Mouse (Mus musculus) CH12.LX (cell line): ENCODE data around the gene Calm4. TPM values are rescaled to one million over a fixed set of nuclear protein-coding genes. Genes with fewer than 3 reads are reported as not detected.

Experiments used
- DNase-seq: peaks from one replicate; pipeline ENCODE4 v3.0.0-alpha.2; 2013; ENCODE audit errors: extremely low read depth
- H3K27ac ChIP-seq: 2 replicates; pipeline ENCODE4 v1.5.1; 2012; ENCODE audit warnings: low read depth, mild to moderate bottlenecking, control low read depth, moderate library complexity; ENCODE audit not compliant: insufficient read depth
- H3K27me3 ChIP-seq: replicated peaks from 2 replicates; pipeline ENCODE3; 2012; ENCODE audit warnings: inconsistent platforms
- H3K36me3 ChIP-seq, 2 experiments: replicated peaks in 1 of 2; 2 replicates each; pipeline versions ENCODE3 to v1.6.1; 2012; ENCODE audit warnings: inconsistent platforms in 1 of 2, low read length in 1 of 2, mild to moderate bottlenecking in 1 of 2, mixed read lengths in 1 of 2, moderate library complexity in 1 of 2; ENCODE audit not compliant: control insufficient read depth in 1 of 2, insufficient read depth in 1 of 2
- H3K4me1 ChIP-seq, 2 experiments: 2 replicates each; pipeline ENCODE4 v1.6.1; 2012; ENCODE audit warnings: inconsistent platforms in 1 of 2, moderate library complexity in 1 of 2; ENCODE audit not compliant: insufficient read depth in 2 of 2, control insufficient read depth in 1 of 2
- H3K4me2 ChIP-seq: 2 replicates; pipeline ENCODE4 v1.6.1; 2012; ENCODE audit warnings: low read depth, mild to moderate bottlenecking, control low read depth; ENCODE audit not compliant: poor library complexity, insufficient read depth, severe bottlenecking
- H3K4me3 ChIP-seq, 3 experiments: fragments of 150-350 bp in 1 of 3; sonication (generic) in 1 of 3; replicated peaks in 1 of 3; 2 replicates each; pipeline versions ENCODE3 to v1.5.1; 2011 to 2012; ENCODE audit warnings: low read depth in 2 of 3, low read length in 2 of 3, mild to moderate bottlenecking in 2 of 3, moderate library complexity in 2 of 3, control low read depth in 1 of 3, improper control_type of control experiment in 1 of 3, inconsistent platforms in 1 of 3, mixed read lengths in 1 of 3; ENCODE audit not compliant: poor library complexity in 1 of 3
- H3K79me2 ChIP-seq: replicated peaks from 2 replicates; pipeline ENCODE4 v1.6.1; 2012; ENCODE audit warnings: mild to moderate bottlenecking, moderate library complexity; ENCODE audit not compliant: control insufficient read depth, poor library complexity, insufficient read depth, severe bottlenecking; ENCODE audit errors: extremely low read depth
- H3K9ac ChIP-seq: 2 replicates; pipeline ENCODE4 v1.6.1; 2012; ENCODE audit warnings: low read depth, mild to moderate bottlenecking, control low read depth, moderate library complexity; ENCODE audit not compliant: insufficient read depth
- H3K9me3 ChIP-seq: replicated peaks from 2 replicates; pipeline ENCODE3; 2012; ENCODE audit warnings: low read length, inconsistent platforms, mixed read lengths
- CHD1 ChIP-seq: IDR thresholded peaks from 2 replicates; pipeline ENCODE4 v1.6.1; 2012; ENCODE audit warnings: low read depth, low read length, improper control_type of control experiment, inconsistent platforms
- CHD2 ChIP-seq: IDR thresholded peaks from 2 replicates; pipeline ENCODE4 v1.6.1; 2011; ENCODE audit warnings: low read length, improper control_type of control experiment
- CTCF ChIP-seq, 2 experiments: IDR thresholded peaks in 1 of 2; conservative IDR thresholded peaks in 1 of 2; 2 replicates each; pipeline ENCODE4 v1.5.1; 2011 to 2012; ENCODE audit warnings: low read depth in 2 of 2, low read length in 2 of 2, improper control_type of control experiment in 1 of 2, inconsistent platforms in 1 of 2, mild to moderate bottlenecking in 1 of 2, moderate library complexity in 1 of 2
- E2F4 ChIP-seq: IDR thresholded peaks from 2 replicates; pipeline ENCODE4 v1.6.1; 2011; ENCODE audit warnings: low read depth, low read length, improper control_type of control experiment; ENCODE audit not compliant: insufficient replicate concordance
- ELF1 ChIP-seq: IDR thresholded peaks from 2 replicates; pipeline ENCODE4 v1.6.1; 2014; ENCODE audit warnings: low read depth, mild to moderate bottlenecking, inconsistent platforms, low read length, improper control_type of control experiment
- EP300 ChIP-seq: IDR thresholded peaks from 2 replicates; pipeline ENCODE4 v1.6.1; 2011; ENCODE audit warnings: low read length, improper control_type of control experiment
- ETS1 ChIP-seq: conservative IDR thresholded peaks from 2 replicates; pipeline ENCODE4 v1.6.1; 2012; ENCODE audit warnings: low read depth, mild to moderate bottlenecking, inconsistent platforms, low read length, improper control_type of control experiment, moderate library complexity
- GABPA ChIP-seq: IDR thresholded peaks from 2 replicates; pipeline ENCODE4 v1.6.1; 2012; ENCODE audit warnings: low read depth, low read length, improper control_type of control experiment, inconsistent platforms; ENCODE audit not compliant: insufficient replicate concordance
- HCFC1 ChIP-seq: IDR thresholded peaks from 2 replicates; pipeline ENCODE4 v1.6.1; 2012; ENCODE audit warnings: low read depth, mild to moderate bottlenecking, inconsistent platforms, low read length, improper control_type of control experiment
- JUN ChIP-seq: IDR thresholded peaks from 2 replicates; pipeline ENCODE4 v1.6.1; 2011; ENCODE audit warnings: low read depth, mild to moderate bottlenecking, low read length, improper control_type of control experiment, moderate library complexity; ENCODE audit not compliant: insufficient read depth
- JUND ChIP-seq: conservative IDR thresholded peaks from 2 replicates; pipeline ENCODE4 v1.6.1; 2011; ENCODE audit warnings: low read depth, low read length, improper control_type of control experiment
- KAT2A ChIP-seq: IDR thresholded peaks from 2 replicates; pipeline ENCODE4 v1.6.1; 2012; ENCODE audit warnings: low read length, improper control_type of control experiment, inconsistent platforms; ENCODE audit not compliant: insufficient replicate concordance
- MAFK ChIP-seq: IDR thresholded peaks from 2 replicates; pipeline ENCODE4 v1.6.1; 2011; ENCODE audit warnings: low read length, improper control_type of control experiment; ENCODE audit not compliant: insufficient replicate concordance
- MAX ChIP-seq: IDR thresholded peaks from 2 replicates; pipeline ENCODE4 v1.6.1; 2011; ENCODE audit warnings: low read length, improper control_type of control experiment
- MAZ ChIP-seq: IDR thresholded peaks from 2 replicates; pipeline ENCODE4 v1.6.1; 2012; ENCODE audit warnings: low read depth, mild to moderate bottlenecking, inconsistent platforms, low read length, improper control_type of control experiment, moderate library complexity
- MEF2A ChIP-seq: IDR thresholded peaks from 2 replicates; pipeline ENCODE4 v1.6.1; 2014; ENCODE audit warnings: low read depth, mild to moderate bottlenecking, inconsistent platforms, low read length, improper control_type of control experiment, borderline replicate concordance
- MXI1 ChIP-seq: IDR thresholded peaks from 2 replicates; pipeline ENCODE4 v1.6.1; 2011; ENCODE audit warnings: mild to moderate bottlenecking, low read depth, low read length, improper control_type of control experiment
- NELFE ChIP-seq: IDR thresholded peaks from 2 replicates; pipeline ENCODE4 v1.6.1; 2011; ENCODE audit warnings: low read depth, low read length, improper control_type of control experiment
- NRF1 ChIP-seq: IDR thresholded peaks from 2 replicates; pipeline ENCODE4 v1.6.1; 2014; ENCODE audit warnings: low read depth, mild to moderate bottlenecking, inconsistent platforms, low read length, improper control_type of control experiment, moderate library complexity
- PAX5 ChIP-seq: IDR thresholded peaks from 2 replicates; pipeline ENCODE4 v1.6.1; 2012; ENCODE audit warnings: low read length, inconsistent platforms, mixed read lengths
- POLR2A ChIP-seq: IDR thresholded peaks from 2 replicates; pipeline ENCODE4 v1.6.1; 2011; ENCODE audit warnings: low read depth, mild to moderate bottlenecking, improper control_type of control experiment, low read length
- POLR2AphosphoS2 ChIP-seq: IDR thresholded peaks from 2 replicates; pipeline ENCODE4 v1.6.1; 2011; ENCODE audit warnings: low read depth, low read length, improper control_type of control experiment
- RAD21 ChIP-seq: IDR thresholded peaks from 2 replicates; pipeline ENCODE4 v1.6.1; 2011; ENCODE audit warnings: low read depth, mild to moderate bottlenecking, low read length, improper control_type of control experiment, moderate library complexity
- SIN3A ChIP-seq: IDR thresholded peaks from 2 replicates; pipeline ENCODE4 v1.6.1; 2012; ENCODE audit warnings: low read length, improper control_type of control experiment, inconsistent platforms
- TBP ChIP-seq: conservative IDR thresholded peaks from 2 replicates; pipeline ENCODE4 v1.6.1; 2011; ENCODE audit warnings: low read depth, low read length, improper control_type of control experiment
- TCF12 ChIP-seq: IDR thresholded peaks from 2 replicates; pipeline ENCODE4 v1.6.1; 2014; ENCODE audit warnings: low read depth, mild to moderate bottlenecking, inconsistent platforms, low read length, improper control_type of control experiment
- UBTF ChIP-seq: IDR thresholded peaks from 2 replicates; pipeline ENCODE4 v1.6.1; 2012; ENCODE audit warnings: low read depth, mild to moderate bottlenecking, inconsistent platforms, low read length, improper control_type of control experiment, moderate library complexity
- USF2 ChIP-seq: conservative IDR thresholded peaks from 2 replicates; pipeline ENCODE4 v1.6.1; 2011; ENCODE audit warnings: low read depth, low read length, improper control_type of control experiment
- ZC3H11A ChIP-seq: IDR thresholded peaks from 2 replicates; pipeline ENCODE4 v1.6.1; 2012; ENCODE audit warnings: low read depth, mild to moderate bottlenecking, inconsistent platforms, low read length, improper control_type of control experiment
- ZMIZ1 ChIP-seq: IDR thresholded peaks from 2 replicates; pipeline ENCODE4 v1.6.1; 2012; ENCODE audit warnings: low read depth, mild to moderate bottlenecking, inconsistent platforms, low read length, improper control_type of control experiment
- ZNF384 ChIP-seq: IDR thresholded peaks from 2 replicates; pipeline ENCODE4 v1.6.1; 2012; ENCODE audit warnings: low read depth, low read length, improper control_type of control experiment, inconsistent platforms
- dilution Hi-C: fragments of 300-500 bp; cut with MboI; formaldehyde crosslinking; loops from 2 replicates; pipeline ENCODE4 v1.14.3; 2020; ENCODE audit warnings: low sequenced_read_pairs; ENCODE audit not compliant: extremely low pct_unique_long_range_greater_than_20kb, extremely low pct_ligation_motif_present
- in situ Hi-C: fragments of 300-500 bp; cut with MboI; formaldehyde crosslinking; loops from 3 replicates; pipeline ENCODE4 v1.14.3; 2019; ENCODE audit warnings: low sequenced_read_pairs, low pct_ligation_motif_present, low pct_unique_long_range_greater_than_20kb, mixed read lengths
- polyA plus RNA-seq: library from polyadenylated mRNA; unstranded; fragments of >175 nt; gene quantifications from 2 replicates; pipeline ENCODE4 v1.2.1, GENCODE M21; 2012; ENCODE audit warnings: low read depth; ENCODE audit not compliant: insufficient read length
- total RNA-seq, 2 experiments: library from RNA; depleted of rRNA; stranded (reverse); fragments of 300-350 nt in 1 of 2; fragments of >200 nt in 1 of 2; gene quantifications; 2 replicates each; pipeline ENCODE4 v1.2.3; 2012 to 2014

Calm4 gene
- total and polyA plus RNA-seq, 3 experiments = not detected

DNA sequence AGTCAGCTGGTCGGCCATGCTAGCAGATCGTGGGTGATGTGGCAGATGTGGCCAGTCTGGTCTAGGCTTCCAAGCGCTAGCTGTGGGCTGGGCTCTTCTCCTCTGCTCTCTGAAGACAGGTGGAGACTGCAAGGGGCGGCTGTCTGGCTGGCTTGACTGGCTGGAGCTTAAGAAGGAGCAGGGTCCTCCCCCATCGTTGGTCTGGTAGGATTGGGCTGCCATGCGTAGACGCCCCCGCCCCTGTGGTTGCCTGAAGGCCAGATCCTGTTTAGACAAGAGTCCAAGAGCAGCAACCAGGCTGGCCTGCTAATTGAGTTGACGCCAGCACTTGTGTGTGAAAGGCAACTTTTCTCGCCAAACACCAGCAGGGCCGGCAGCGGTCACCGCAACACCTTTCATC is 33.4 kb upstream of the Calm4 start, which contains the start of gene Calml3:
Gene Calml3, minus strand, starts transcription at position 131 of the 400 bp plus-strand sequence.
- DNase-seq = no peak
- in situ Hi-C loops (no loop called here), dilution Hi-C loops (no loop called here)
- peak within 1 kb of the TSS; percentile 5 for H3K4me2 ChIP-seq
- no peaks in the 10 kb centered on the region for H3K9me3 ChIP-seq
- TF ChIP-seq ZC3H11A = no peak
- no peak for TF ChIP-seq E2F4
- TF ChIP-seq MAFK = no peak
- no peak for TF ChIP-seq NELFE
- TF ChIP-seq NRF1 = no peak
- TF ChIP-seq UBTF = no peak
- TF ChIP-seq CHD1 = no peak
- no peak for TF ChIP-seq JUND
- no peak for TF ChIP-seq POLR2AphosphoS2
- TF ChIP-seq MXI1 = no peak
- TF ChIP-seq GABPA = no peak
- TF ChIP-seq MAZ = no peak
- no peak for TF ChIP-seq CTCF (conservative IDR thresholded peaks at IDR 0.05 in 1 of 2, IDR thresholded peaks at IDR 0.05 in 1 of 2; ENCODE audit: low read depth in 2 of 2, low read length in 2 of 2)
- no peak for TF ChIP-seq HCFC1
- no peak for TF ChIP-seq RAD21
- TF ChIP-seq KAT2A = no peak
- TF ChIP-seq JUN = no peak
- no peak for TF ChIP-seq MEF2A
- TF ChIP-seq PAX5 = no peak
- no peak for TF ChIP-seq ELF1
- H3K4me3 ChIP-seq = no peak within 1 kb of the TSS
- peaks cover 0 to 3% of the 10 kb centered on the region in 2 experiments; a peak in 1 of 4 replicates for H3K4me1 ChIP-seq
- no peaks in the 10 kb centered on the region for H3K79me2 ChIP-seq
- H3K9ac ChIP-seq = no peak within 1 kb of the TSS
- no peak within 1 kb of the TSS for H3K27ac ChIP-seq
- no peaks in the 10 kb centered on the region for H3K27me3 ChIP-seq
- H3K36me3 ChIP-seq = no peaks in the 10 kb centered on the region

- no peaks in the 10 kb centered on the region for H3K79me2 ChIP-seq
- TF ChIP-seq MEF2A (no peak), CHD2 (no peak), HCFC1 (no peak), MAFK (no peak), E2F4 (no peak), JUN (no peak), TCF12 (no peak), ZNF384 (no peak), MAX (no peak), TBP (no peak), SIN3A (no peak), NRF1 (no peak), EP300 (no peak), POLR2A (no peak), CTCF (conservative IDR thresholded peaks at IDR 0.05 in 1 of 2, IDR thresholded peaks at IDR 0.05 in 1 of 2; ENCODE audit: low read depth in 2 of 2, low read length in 2 of 2) (no peak), ZMIZ1 (no peak), ETS1 (no peak), MAZ (no peak), USF2 (no peak)
- no peak overlapping the region for H3K27ac ChIP-seq
- H3K4me3 ChIP-seq = no peak overlapping the region
- H3K36me3 ChIP-seq = no peaks in the 10 kb centered on the region
- H3K4me1 ChIP-seq = peaks cover 0 to 3% of the 10 kb centered on the region in 2 experiments; a peak in 1 of 4 replicates
- H3K9me3 ChIP-seq = no peaks in the 10 kb centered on the region
- H3K4me2 ChIP-seq = no peak overlapping the region
- dilution Hi-C loops = no loop called here
- no peak overlapping the region for H3K9ac ChIP-seq
- in situ Hi-C loops = no loop called here
- no peaks in the 10 kb centered on the region for H3K27me3 ChIP-seq
- no peak for DNase-seq
Observed at GRCm38 (mm10) chr13:3805132-3805531, 32.4 kb upstream of the Calm4 start.
